Mouse (Mus musculus): ENCODE measurements around the gene 4930564D02Rik. TPM values are rescaled to one million over a fixed set of nuclear protein-coding genes. Genes with fewer than 3 reads are reported as not detected.

4930564D02Rik gene
- polyA plus RNA-seq, 1 experiment from 2014 or later = not detected

DNA sequence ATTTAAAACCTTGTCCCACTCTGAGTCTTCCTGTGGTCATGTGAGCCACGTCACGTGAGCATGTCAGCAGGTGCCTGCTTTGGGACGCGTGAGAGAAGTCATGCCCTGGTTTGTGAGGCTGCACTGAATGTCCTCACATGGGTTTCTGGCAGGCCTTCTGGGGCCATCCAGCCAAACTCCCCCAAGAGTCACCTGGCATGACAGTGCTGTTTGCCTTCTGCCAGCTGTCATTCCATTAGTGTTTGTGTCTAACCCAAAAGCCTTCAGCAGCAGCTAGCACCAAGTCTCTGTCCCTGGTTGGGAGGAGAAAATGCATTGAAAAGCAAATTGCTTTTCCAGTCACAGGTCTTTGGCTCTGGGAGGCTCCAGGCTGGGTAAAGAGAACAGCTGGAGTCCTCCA lies 50.0 kb downstream of the 4930564D02Rik start:
- H3K9ac ChIP-seq (replicated peaks; ENCODE audit: low read depth, low read length) = no peak overlapping the region
- WGBS = 91% methylated on average over 4 of the region's 4 CpGs
- no peak for ATAC-seq

GRCm38 (mm10) chr3:105123776-105124175 lies 57.1 kb downstream of the 4930564D02Rik start:
- Histone ChIP-seq H3K4me2 (ENCODE audit: low read length) (no peak overlapping the region), H3K9me3 (ENCODE audit: control insufficient read depth, low read length) (no peaks in the 10 kb centered on the region), H3K27me3 (replicated peaks; ENCODE audit: control insufficient read depth, insufficient read depth, low read length) (no peaks in the 10 kb centered on the region), H3K27ac (ENCODE audit: low read length) (no peak overlapping the region), H3K4me1 (replicated peaks; ENCODE audit: control insufficient read depth, insufficient read depth, low read length) (0 out of 2 replicates have a peak, but pooled peaks cover 3% of the 10 kb centered on the region), H3K36me3 (ENCODE audit: control insufficient read depth, insufficient read depth) (no peaks in the 10 kb centered on the region), H3K4me3 (replicated peaks; ENCODE audit: low read length) (no peak overlapping the region), H3K9ac (replicated peaks; ENCODE audit: low read depth, low read length) (no peak overlapping the region)
- 89% methylated on average over 3 of the region's 3 CpGs for WGBS
- no peak for ATAC-seq

More for the DNA sequence above, 50.0 kb downstream of the 4930564D02Rik start:
- H3K4me2 ChIP-seq (ENCODE audit: low read length) = no peak overlapping the region
- no peaks in the 10 kb centered on the region for H3K4me1 ChIP-seq (replicated peaks; ENCODE audit: control insufficient read depth, insufficient read depth, low read length)
- H3K4me3 ChIP-seq (replicated peaks; ENCODE audit: low read length) = no peak overlapping the region
- H3K27ac ChIP-seq (ENCODE audit: low read length) = no peak overlapping the region
- no peaks in the 10 kb centered on the region for H3K27me3 ChIP-seq (replicated peaks; ENCODE audit: control insufficient read depth, insufficient read depth, low read length)
- H3K36me3 ChIP-seq (ENCODE audit: control insufficient read depth, insufficient read depth) = no peaks in the 10 kb centered on the region
- H3K9me3 ChIP-seq (ENCODE audit: control insufficient read depth, low read length) = no peaks in the 10 kb centered on the region

GRCm38 (mm10) chr3:105127881-105128280 lies 61.2 kb downstream of the 4930564D02Rik start:
- Histone ChIP-seq H3K9ac (replicated peaks; ENCODE audit: low read depth, low read length) (no peak overlapping the region), H3K4me3 (replicated peaks; ENCODE audit: low read length) (no peak overlapping the region), H3K27ac (ENCODE audit: low read length) (no peak overlapping the region), H3K36me3 (ENCODE audit: control insufficient read depth, insufficient read depth) (no peaks in the 10 kb centered on the region), H3K27me3 (replicated peaks; ENCODE audit: control insufficient read depth, insufficient read depth, low read length) (no peaks in the 10 kb centered on the region), H3K4me2 (ENCODE audit: low read length) (no peak overlapping the region), H3K4me1 (replicated peaks; ENCODE audit: control insufficient read depth, insufficient read depth, low read length) (0 out of 2 replicates have a peak, but pooled peaks cover 3% of the 10 kb centered on the region), H3K9me3 (ENCODE audit: control insufficient read depth, low read length) (no peaks in the 10 kb centered on the region)
- peak; percentile 49; the same call in 1 of the 2 replicates for ATAC-seq
- 36% methylated on average over 7 of the region's 7 CpGs for WGBS

Other genes starting within 250 kb of the 4930564D02Rik start
- gene Mov10, start 248.3 kb upstream of the 4930564D02Rik start, polyA plus RNA-seq (2015; fragmentation: Nextera tagmentation; extraction: Ambion mirVana) = 7.5 and 8.7 TPM in 2 replicates
- gene St7l, start 202.8 kb upstream of the 4930564D02Rik start, polyA plus RNA-seq (2015; fragmentation: Nextera tagmentation; extraction: Ambion mirVana) = 37.4 and 42.8 TPM in 2 replicates
- 169 and 183 TPM in 2 replicates for gene Capza1, start 202.3 kb upstream of the 4930564D02Rik start, polyA plus RNA-seq (2015; fragmentation: Nextera tagmentation; extraction: Ambion mirVana)
- gene Wnt2b, start 104.9 kb upstream of the 4930564D02Rik start, polyA plus RNA-seq (2015; fragmentation: Nextera tagmentation; extraction: Ambion mirVana) = 0.46 and 0.56 TPM in 2 replicates
- gene Cttnbp2nl, start 13.7 kb upstream of the 4930564D02Rik start, polyA plus RNA-seq (2015; fragmentation: Nextera tagmentation; extraction: Ambion mirVana) = 62.6 and 70.2 TPM in 2 replicates